Mouse (Mus musculus): ENCODE data around the gene Nfatc2ip.

DNA sequence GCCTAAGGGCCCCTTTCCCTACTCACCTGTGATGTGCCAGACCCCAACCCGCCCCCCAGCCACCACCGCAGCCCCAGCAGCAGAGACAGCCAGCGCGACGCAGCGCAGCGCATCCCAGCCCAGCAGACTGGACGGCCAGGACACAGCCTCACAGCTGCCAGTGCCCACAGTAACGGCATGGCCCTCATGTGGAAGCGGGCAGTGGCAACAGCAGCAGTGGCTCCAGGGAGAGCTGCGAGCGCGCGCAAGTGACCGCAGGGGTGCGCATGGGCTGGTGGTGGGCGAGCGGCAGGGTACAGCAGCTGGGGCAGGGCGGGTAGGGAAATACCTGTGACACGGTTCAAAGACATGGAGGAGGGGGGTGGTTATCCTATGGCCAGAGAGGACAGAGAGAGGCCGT, 49.7 kb upstream of the Nfatc2ip start:
- TF ChIP-seq CTCF (IDR thresholded peaks at IDR 0.05; ENCODE audit: low read depth, low read length) (no peak), POLR2A (IDR thresholded peaks at IDR 0.05; ENCODE audit: extremely low read depth, insufficient read depth, low read length) (no peak)
